Mouse (Mus musculus) thymus, postnatal 14 days (tissue): Measurements from ENCODE around the gene Inpp5a.

ENCODE experiments used
- DNase-seq: peaks from one replicate; pipeline ENCODE4 v3.0.0; 2021

Gene Inpp5a

GRCm38 (mm10) chr7:139450186-139450998 is 61.5 kb downstream of the Inpp5a start:
- no peak for DNase-seq

DNA sequence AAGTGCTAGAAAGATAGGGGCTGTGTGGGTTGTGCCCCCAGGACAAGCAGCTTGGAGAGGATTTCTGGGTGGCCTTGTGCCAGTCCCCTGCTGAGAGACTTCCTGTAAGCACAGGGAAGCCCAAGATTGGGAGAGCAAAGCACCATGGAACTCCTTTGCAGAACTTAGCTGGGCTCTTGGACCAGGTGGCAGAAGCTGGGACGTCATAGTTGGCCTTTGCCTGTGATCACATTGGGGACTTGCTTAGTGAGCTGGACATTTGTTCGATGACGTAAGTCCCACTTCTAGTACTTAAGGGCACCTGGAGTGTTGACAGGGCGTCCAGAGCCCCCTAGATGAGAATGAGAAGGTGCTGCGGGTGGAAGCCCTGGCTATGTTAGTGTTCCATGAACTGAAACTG is 62.8 kb downstream of the Inpp5a start:
- DNase-seq = no peak

DNA sequence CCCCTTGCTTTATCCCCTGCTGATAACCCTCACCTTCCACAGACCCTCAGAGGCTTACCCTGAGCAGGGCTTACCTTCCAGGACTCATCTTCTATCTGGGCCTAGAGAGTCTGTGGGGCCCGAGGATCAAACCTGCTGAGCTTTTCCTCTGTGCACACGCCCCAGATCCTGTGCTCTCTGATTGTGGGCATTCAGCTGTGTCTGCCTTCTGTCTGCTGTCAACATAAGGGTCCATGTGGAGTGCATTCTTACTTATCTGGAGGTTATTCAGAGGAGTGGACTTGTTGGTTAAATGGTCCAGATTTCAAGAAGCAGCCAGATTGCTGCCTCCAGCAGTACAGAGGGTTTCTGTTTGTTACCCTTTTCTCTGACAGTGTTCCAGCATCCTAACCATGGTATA is 63.3 kb downstream of the Inpp5a start:
- DNase-seq = no peak

DNA sequence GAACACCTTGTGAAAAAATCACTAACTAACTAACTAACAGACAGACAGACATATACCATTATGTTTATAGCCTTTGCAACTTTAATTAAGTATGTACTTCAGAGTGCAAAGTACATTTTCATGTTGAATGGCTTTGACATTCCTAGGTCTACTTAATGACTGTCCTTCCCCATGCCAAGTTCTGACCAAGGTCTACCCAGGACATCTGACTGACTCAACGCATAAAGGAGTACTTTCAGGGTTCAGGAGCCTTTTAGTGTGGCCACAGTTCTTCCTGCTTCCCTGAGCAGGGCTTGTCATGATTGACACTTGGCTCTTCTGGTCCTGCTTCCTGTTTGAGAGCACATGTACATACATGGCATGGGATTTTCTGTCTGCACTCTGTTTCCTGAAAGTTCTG is 64.3 kb downstream of the Inpp5a start:
- no peak for DNase-seq

GRCm38 (mm10) chr7:139454285-139454684 is 65.4 kb downstream of the Inpp5a start:
- no peak for DNase-seq

GRCm38 (mm10) chr7:139456759-139457158 is 67.8 kb downstream of the Inpp5a start:
- no peak for DNase-seq

DNA sequence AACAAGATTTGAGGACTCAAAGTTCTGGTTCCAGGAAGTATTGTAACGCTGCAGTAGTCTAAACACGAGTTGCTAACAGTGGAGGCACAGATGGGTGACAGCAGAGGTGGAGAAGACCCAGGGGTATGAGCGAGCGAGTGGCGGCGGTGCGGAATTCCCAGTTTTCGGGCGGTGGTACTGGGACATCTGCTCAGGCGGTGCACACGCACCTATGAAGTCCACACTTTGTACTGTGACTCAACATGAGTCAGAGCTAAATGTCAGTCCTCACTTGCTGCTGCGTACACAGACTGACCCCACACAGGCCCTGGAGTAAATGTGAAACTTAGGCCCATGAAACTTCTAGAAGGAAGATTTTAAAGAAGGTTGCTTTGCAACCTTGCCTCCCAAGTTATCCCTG is 72.4 kb downstream of the Inpp5a start:
- no peak for DNase-seq

GRCm38 (mm10) chr7:139462142-139462541 is 73.2 kb downstream of the Inpp5a start:
- no peak for DNase-seq

- DNase-seq = no peak
These were observed 76.6 kb downstream of the Inpp5a start for GRCm38 (mm10) chr7:139465538-139465937.

DNA sequence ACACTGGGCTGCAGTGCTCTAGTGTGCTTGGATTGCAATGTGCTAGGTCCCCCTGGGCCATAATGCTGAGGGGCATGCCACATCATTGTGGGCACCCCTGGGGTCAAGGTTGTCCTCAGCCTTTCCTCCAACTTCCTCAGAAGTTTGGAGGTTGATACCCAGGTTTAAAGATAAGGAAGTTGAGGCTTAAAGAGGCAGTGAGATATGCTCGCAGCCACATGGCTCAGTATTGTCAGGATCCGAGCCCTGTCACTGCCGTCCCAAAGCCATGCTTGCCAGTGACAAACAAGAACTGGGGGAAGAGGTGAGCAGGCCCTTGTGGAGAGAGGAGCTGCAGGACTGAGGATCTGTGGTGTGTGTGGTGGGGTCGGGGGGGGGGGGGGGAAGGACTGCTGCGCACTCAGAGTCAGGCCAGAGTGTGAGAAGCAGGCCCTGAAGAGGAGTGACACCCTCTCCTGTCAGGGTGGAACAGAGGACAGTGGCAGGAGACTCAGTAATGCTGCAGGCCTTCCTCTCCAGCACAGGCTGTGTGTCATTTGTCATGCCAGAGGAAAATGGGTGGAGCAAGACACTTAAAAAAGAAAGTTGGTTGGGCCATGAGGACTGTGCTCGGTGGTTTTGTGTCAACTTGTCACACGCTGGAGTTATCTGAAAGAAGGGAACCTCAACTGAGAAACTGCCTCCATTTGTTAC is 77.7 kb downstream of the Inpp5a start:
- DNase-seq = no peak

DNA sequence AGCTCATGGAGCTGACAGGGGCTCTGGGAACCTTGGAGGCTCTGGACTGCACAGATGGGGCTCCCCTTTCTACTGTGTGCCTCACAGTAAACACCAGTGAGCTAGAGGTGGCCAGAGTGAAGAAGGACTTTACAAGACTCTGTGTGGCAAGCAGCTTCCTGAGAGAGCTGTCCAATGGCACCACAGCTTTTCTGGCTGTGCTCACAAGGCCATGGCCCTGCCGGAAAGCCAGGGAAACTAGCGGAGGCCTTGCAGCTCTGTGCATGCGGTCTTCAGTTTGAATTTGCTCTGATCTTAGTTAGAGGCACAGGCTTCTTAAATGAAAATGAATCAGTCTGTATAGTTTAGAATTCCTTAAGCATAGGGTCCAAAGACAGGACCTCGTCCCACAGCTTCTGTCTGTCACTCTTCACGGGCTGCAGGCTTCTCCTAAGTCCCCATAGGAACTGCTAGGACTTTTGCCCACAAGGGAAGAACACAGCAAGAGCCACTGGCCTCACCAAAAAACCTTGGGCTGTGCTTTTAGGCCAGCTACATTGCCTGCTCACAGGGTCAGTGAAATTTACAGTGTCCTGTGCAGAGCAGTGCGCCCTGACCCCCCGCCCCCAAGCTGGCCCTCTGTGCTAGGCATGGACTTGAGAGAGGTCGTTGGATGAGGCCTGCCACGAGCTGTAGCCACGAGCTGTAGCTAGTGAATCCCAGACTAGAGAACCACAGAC is 78.4 kb downstream of the Inpp5a start:
- DNase-seq = no peak

GRCm38 (mm10) chr7:139467896-139468279 is 79.0 kb downstream of the Inpp5a start:
- DNase-seq = no peak

DNA sequence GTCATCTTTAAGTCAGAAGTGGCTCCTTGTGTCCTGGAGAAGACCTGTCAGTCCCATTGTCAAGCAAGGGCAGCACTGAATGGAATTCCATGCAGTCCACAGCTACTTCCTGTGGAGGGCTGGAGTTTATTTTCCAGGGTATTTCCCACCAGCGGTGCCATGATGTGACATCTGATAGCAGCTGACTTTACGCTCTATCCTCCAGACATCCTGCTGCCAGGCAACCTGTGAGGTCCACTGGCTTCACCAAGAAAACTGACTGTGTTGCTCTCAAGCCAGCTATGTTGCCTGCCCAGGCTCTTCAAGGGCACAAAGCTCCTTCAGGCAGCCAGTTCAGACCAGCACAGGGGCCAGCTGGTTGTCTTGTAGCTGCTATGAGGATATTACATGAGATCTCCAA is 79.5 kb downstream of the Inpp5a start:
- DNase-seq = no peak

DNA sequence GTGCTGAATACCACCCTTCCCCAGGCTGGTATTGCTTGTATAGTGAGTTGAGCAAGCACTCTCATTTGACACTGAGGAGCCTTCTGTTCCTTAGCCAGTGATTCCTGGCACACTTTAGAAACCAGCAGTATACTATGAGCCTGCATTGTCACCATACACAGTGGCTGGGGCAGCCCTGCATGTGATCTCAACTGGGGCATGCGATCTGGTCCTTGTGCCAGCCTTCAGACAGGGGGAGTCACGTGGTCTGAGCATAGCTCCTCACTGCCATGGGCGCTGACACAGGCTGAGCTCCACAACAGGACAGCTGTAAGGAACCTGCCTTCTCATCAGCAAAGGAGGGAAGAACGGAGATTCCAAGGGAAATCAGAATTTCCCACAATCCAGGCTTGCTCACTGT is 80.5 kb downstream of the Inpp5a start:
- no peak for DNase-seq

GRCm38 (mm10) chr7:139470481-139470880 is 81.6 kb downstream of the Inpp5a start:
- no peak for DNase-seq

- no peak for DNase-seq
These were observed 83.1 kb downstream of the Inpp5a start for GRCm38 (mm10) chr7:139472052-139472451.

DNA sequence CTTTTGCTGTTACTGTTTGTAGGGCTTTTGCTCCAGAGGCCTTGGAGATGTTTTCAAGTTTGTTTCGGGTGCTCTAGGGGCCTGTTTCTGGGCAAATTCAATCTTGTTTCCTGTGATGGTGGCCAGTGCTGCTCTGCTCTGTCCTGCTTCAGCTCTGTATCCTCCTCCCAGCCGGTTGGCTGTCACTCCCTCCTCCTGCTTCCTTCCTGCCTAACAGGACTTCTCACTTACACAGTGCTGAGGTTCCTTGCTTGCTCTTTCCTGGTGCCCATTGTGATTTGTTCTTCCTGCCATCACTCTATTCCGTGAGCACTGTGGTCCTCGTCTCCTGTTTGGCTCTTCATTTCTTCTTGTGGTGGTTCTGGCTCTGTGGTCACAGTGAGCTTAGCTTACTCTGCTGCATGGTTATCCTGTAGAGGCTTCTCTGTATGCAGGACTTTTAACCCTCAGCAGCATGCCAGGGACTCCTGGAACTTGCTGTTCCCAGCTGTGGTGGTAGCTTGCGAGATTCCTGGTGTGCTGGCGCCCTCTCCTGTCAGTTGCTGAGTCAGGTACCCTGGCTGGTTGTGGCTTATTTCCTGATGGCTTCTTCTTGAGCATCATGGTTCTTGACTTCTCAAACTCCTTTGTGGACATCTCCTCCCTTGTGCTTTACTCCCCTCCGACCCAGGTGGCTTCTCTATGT is 84.1 kb downstream of the Inpp5a start:
- DNase-seq = peak; percentile 76

DNA sequence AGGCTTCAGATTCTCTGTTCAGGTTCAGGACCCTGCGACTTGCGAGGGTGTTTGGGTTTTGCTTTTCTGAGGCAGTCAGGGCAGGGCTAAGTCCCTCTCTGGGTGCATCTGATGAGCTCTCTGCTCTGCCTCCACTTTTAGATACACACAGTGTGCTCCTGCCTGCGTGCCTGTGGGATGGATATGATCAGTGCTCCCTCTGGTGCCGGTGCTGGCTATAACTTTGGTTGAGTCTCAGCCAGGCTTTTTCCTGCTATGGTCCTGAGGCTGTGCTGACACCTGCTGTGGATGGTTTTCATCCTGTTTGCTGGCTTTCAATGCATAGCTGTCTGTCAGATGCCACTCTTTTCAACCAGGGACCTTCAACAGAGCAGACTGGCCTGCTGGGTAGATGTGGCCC is 87.0 kb downstream of the Inpp5a start:
- DNase-seq = peak; percentile 13

DNA sequence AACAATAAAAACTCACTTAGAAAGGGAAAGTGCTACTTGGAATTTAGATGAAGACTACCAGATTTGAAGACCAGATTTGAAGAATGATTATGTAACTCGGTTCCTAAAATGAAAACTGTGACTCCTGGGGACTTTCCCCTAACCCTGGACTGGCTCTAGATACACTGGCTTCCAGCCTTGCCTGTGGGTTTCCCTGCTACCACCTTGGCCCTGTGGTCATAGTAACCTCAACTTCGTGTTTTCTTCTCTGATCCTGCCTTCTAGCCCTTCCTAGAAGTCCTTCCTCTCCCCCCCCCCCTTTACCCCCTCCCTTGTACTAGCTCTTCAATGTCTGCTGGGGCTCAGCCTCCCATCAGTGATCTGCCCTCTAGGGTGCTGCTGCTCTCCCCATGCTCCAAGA is 87.8 kb downstream of the Inpp5a start:
- no peak for DNase-seq

DNA sequence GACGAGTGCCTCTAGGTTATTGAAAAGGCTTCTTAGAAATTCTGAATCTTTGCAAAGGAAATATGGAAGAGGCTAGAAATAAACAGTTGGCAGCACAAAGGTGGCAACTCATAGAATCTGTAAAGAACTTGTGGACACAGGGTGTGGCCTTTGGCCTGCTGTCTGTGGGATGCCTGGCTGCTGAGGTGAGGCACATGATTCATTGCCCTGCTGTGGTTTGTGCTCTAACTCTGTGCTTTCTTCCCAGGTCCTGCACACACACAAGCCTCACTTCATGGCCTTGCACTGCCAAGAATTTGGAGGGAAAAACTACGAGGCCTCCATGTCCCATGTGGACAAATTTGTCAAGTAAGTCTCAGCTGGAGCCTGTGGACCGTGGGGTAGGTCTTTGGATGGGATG is 88.8 kb downstream of the Inpp5a start:
- DNase-seq = no peak

- DNase-seq = no peak
These were observed 90.2 kb downstream of the Inpp5a start for GRCm38 (mm10) chr7:139479077-139479476.

- DNase-seq = no peak
These were observed 90.7 kb downstream of the Inpp5a start for GRCm38 (mm10) chr7:139479626-139480025.
